Mouse (Mus musculus) left cerebral cortex, postnatal 36 days (tissue): ENCODE measurements at regions not wholly inside any gene's neighbourhood (a gene's known extent, or its start where the extent isn't known, plus 50 kb on each side); places are given as distances from the start of the nearest gene placed in this dataset.

Experiments used
- DNase-seq, 2 experiments: peaks; one replicate each; pipeline ENCODE4 v3.0.0; 2021 to 2022; ENCODE audit warnings: low spot score in 2 of 2, mixed read lengths in 1 of 2
- intact Hi-C: fragments of 180-260 bp; cut with DNase I; formaldehyde crosslinking; loops from one replicate; pipeline ENCODE4 v1.15.1; 2025

DNA sequence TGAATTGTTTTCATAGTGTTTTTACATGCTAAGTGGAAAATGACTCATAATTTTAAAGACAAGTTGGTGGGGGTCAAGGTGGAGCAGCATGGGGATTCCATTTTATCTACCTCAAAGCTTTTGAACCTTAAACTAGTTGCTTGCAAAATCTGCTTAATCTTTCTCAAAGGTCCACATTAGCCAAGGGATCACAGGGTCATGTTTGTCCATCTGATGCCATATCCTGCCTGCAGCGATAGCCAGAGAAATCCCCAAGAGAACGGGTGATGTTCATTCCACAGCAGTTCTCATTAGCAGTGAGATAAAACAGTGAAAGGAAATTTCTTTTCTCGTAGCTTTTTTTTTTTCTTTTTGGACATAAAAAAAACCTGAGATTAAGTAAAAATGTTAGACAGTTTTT is 77.2 kb upstream of the Dcbld2 start:
- intact Hi-C loops = no loop called here
- no peak for DNase-seq

DNA sequence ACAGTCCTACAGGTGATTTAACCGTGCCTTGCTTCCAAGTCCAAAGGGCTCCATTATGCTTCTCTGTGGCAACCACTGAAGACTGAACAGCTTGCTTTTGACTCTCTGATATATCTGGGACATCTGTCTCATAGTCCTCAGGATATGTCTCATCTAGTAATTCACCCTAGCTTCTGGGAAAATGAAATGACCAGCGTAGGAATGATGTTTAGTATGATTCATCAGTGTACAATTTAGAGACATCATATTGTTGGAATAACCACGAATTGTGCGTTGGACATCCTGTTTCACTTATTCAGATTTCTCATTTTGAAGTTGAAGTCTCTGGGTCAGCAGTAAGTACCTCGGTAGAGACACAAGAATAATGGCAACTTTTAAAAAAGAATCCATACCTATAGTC is 64.3 kb upstream of the Dcbld2 start:
- intact Hi-C loops = no loop called here
- no peak for DNase-seq

DNA sequence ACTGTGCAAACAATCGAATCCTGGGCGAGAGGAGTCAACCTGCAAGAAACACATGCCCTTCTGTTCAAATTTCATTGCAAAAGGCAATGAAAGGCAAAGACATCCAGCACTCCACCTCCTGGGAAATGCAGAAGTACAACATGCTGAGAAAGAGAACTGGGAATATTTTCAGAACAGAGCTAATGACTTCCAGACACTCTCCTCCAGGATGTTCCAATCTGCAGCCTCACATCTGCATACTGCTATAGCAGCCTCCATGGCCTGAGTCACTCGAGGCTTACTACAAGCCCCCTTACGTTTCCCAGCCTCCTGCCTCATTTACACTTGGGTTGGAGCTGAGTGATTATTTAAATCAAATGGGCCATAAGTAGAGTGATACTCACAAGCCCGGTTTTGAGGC is 58.9 kb upstream of the Dcbld2 start:
- DNase-seq = no peak
- intact Hi-C loops = no loop called here

DNA sequence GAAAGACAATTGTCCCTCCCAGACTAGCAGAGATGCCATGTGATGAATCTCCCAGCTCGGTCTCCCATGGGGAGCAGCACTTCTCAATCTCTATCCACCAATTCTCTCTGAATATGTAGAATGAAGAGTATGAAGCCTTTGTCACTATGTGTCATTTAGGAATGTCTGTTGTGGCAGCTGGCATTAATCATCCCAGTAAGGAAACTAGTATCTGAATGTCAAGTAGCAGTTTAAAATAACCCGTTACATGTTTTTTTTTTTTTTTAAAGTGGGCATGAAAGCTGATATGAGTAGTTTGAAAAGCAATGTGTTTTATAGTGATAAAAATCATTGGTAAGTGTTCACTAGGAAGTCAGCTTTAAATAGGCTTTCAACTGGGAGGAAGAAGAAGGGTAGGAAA is 58.4 kb upstream of the Dcbld2 start:
- intact Hi-C loops = no loop called here
- DNase-seq = no peak

DNA sequence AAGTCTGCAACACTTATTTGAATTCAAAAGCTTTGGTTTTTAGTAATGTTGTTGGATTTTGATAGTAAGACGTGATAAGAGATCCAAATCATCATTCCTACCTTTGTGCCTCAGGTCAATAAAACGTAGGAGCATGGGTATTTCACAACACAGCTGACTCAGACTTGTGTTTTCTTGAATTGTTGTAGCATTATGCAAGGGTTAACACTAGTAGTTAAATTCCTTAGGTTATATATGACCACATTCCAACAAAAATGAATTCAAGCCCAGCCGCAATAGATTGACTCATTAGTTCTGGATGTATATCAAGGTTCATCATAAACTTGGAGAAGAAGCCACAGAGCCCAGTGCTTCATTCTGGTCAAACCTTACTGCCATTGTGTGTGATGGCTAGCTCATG is 56.1 kb upstream of the Dcbld2 start:
- intact Hi-C loops = no loop called here
- DNase-seq = no peak

DNA sequence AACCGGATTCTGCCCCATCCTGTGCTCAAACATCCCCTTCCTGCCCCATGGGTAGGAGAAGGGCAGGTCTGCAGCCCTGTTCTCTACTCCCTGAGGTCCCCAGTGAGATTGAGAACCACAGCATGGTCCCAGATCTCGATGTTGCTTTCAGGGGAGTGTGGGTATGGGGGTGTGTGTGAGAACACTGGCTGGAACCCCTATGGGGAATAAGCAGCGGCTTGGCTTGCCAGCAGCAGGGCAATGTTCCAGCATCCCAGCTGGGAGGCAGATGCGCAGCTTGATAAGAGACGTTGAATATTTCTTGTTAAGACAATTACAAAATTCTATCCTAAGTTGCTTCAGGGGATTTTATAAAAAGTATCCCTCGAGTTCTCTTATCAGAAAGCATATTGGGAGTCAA is 53.7 kb upstream of the Dcbld2 start:
- intact Hi-C loops = no loop called here
- DNase-seq = no peak
